Mouse (Mus musculus): Measurements from ENCODE around the gene Usp32.
A peak's percentile ranks its signal among the peaks of the same experiment; 100 is the strongest.

Gene Usp32

DNA sequence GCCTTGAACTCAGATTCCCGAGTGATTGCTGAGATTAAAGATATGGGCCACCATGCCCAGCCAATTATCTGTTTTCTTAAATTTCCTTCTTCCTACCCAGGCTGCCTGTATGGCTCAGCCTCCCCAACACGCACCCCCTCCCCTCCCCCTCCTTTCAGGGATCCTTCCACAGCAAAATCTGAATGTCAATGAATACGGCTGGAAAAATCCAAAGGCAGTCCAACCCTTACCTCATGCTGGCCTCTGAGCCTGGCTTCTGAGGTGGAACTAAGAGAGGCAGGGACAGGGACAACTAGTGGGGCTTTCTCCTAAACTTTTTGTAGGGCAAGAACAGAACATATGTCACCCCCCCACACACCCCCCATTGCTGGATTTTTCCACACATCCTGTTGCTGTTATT is 191.8 kb downstream of the Usp32 start:
- DNase-seq (ENCODE audit: low spot score), result no peak

DNA sequence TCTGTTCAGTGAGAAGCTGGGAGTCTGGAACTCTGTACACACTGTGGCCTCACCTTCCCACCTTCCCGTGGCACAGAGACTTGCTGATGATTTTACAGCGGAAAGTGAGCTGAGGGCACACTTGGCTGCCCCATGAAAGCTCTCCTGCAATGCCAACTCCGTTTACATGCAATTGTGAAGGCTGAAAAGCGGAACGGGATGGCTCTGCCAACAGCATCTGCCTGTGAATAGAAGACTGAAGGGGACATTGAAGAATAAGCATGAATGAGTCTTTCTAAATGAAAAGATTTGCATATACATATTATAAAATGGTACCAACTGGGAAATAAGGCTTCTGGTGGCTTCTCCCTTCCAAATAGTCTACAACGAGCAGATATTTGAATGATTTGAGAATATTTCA is 192.8 kb downstream of the Usp32 start:
- no peak for DNase-seq (ENCODE audit: low spot score)

DNA sequence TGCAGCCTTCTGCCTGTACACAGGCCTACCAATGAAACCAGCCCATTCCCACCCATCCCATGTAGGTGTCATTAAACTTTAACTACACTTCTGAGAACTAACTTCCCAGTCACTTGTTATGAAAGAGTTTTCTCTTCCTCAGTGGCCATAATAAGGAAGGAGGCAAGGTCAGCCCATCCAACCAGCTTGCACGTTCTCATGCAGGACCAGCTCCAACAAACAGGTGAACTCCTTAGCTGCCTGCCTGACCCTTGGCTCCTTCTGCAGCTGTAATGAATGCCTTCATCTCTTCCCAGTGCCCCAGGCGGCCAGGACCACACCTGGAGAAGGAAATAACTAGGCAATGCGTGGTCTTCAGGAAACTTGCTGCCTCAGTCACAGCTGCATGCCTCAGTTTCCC is 194.1 kb downstream of the Usp32 start:
- DNase-seq (ENCODE audit: low spot score), result no peak

DNA sequence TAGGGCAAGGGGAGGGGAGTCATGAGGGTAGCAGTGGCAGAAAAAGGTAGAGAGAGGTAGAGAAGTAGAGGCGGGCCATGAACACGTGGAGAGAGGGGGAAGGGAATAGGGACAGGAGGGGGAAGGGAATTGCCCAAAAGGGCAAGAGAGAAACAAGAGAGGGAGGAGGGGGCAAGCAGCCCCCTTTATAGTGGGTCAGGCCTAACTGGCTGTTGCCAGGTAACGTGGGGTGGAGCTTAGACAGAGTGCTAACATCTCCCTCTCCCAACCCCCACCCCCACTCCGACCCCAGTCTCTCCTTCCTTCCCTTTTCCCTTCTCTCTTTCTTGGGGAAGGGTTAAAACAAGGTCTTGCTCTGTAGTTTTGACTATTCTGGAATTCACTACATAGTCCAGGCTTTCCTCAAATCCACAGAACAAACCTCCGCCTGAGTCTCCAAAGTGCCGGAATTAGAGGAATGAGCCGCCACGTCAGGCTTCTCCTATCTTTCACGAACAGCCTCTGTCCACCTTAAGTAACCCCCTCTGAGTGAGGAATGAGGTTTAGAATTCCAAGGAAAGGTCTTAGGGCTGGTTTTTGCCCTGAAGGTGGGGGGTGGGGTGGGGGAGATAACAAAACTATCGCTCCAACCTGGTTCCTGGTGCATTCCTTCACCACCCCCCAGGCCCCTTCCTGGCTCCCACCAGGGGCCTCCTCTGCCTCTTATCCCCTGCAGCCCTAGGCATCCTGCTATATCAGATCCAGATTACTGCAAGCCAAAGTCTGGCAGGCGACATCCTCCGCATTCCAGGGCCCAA is 195.1 kb downstream of the Usp32 start:
- DNase-seq (ENCODE audit: low spot score), result no peak

DNA sequence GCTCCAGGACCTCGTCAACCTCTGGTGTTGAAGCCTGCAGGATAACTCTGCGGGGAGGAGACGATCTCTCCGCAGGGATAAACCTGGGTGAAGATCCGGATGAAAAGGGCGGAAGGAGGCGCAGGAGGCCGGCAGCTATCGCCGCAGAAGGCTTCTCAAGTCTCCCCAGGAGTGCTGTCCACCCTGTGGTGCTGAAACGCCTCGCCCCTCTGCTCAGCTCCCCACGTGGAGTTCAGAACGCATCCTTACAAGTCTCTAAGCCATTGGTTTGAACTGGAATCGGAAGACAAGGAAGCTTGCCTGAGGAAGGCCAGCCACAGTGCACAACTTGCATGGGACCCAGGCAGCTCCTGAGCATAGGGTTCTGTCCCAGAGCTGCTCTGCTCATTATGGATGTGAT is 196.0 kb downstream of the Usp32 start:
- peak; percentile 75 for DNase-seq (ENCODE audit: low spot score)

DNA sequence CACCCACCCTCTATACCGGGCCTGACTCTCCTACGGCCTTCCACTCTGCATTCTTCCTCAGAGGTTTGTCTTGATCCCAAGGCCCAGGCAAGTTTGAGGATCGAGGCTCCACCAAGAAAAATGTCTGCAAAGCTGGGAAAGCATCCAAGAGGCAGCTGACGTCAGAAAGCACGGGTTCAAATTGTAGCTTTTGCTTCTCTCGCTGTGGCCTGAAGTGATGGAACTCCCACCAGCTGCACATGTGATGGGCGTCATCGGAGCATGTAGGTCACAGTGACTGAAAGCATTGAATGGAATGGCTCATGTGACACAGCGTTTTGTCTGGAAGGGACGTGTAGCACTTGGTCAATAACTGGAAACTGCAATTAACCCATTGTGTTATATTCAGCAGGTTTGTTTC is 199.8 kb downstream of the Usp32 start:
- no peak for DNase-seq (ENCODE audit: low spot score)

DNA sequence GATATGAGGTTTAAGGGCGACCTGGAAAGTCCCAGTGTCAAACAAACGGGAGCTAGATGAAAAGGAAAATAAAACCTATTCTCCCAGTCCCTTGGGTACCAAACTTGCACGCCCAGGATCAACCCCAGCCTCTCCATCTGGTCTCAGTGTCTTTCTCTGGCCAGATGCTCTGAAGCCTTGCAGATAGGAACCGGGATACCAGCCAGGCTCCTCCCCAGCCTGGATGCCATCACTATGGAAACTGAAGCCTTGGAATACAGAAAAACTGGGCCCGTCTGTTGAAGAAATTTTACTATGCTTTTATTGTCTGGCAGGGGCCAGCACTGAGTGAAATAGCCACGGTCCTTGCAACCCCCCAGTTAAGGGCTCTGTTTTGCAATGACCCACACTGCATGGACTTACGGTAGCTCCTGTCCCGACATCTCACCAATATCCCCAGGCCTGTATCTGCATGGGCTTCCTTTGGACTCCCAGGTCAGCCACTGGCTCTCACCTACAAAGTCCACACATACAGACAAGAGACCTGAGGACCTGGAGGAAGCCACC is 200.4 kb downstream of the Usp32 start:
- no peak for DNase-seq (ENCODE audit: low spot score)

Data from testis, postnatal 14 days (tissue).